Mouse (Mus musculus) limb, embryonic 13.5 days (tissue): ENCODE measurements around the gene Zcchc13. TPM values are rescaled to one million over a fixed set of nuclear protein-coding genes. Genes with fewer than 3 reads are reported as not detected.
"Not testable (repeated sequence)": the region's sequence is repeated elsewhere in the genome, so short reads cannot be mapped to it uniquely, and the experiment has no call there.

Source experiments
- ATAC-seq: fragments of 200-750 bp; cut with Nextera tagmentation; 2 replicates; pipeline ENCODE4 v1.8.0; 2017; ENCODE audit warnings: low read depth, moderate number of reproducible peaks, moderate TSS enrichment; ENCODE audit not compliant: low FRiP score
- H3K27ac ChIP-seq: fragments of 300-500 bp; sonication (generic); 2 replicates; pipeline ENCODE4 v1.5.1; 2015; ENCODE audit warnings: inconsistent platforms, mild to moderate bottlenecking, moderate library complexity
- H3K27me3 ChIP-seq: fragments of 300-500 bp; sonication (generic); 2 replicates; pipeline ENCODE4 v1.6.1; 2015; ENCODE audit warnings: mild to moderate bottlenecking, inconsistent platforms
- H3K36me3 ChIP-seq: fragments of 300-500 bp; sonication (generic); 2 replicates; pipeline ENCODE4 v1.6.1; 2015; ENCODE audit warnings: inconsistent platforms, mild to moderate bottlenecking, moderate library complexity
- H3K4me1 ChIP-seq: fragments of 300-500 bp; sonication (generic); 2 replicates; pipeline ENCODE4 v1.6.1; 2015; ENCODE audit warnings: inconsistent platforms
- H3K4me2 ChIP-seq: fragments of 300-500 bp; sonication (generic); replicated peaks from 2 replicates; pipeline ENCODE4 v1.6.1; 2015; ENCODE audit warnings: inconsistent platforms, mild to moderate bottlenecking, moderate library complexity
- H3K4me3 ChIP-seq: fragments of 300-500 bp; sonication (generic); 2 replicates; pipeline ENCODE4 v1.5.1; 2015; ENCODE audit warnings: moderate library complexity, mild to moderate bottlenecking, inconsistent platforms
- H3K9ac ChIP-seq: fragments of 300-500 bp; sonication (generic); 2 replicates; pipeline ENCODE4 v1.6.1; 2015; ENCODE audit warnings: mild to moderate bottlenecking, inconsistent platforms
- H3K9me3 ChIP-seq: fragments of 300-500 bp; sonication (generic); 2 replicates; pipeline ENCODE4 v1.6.1; 2016; ENCODE audit warnings: inconsistent platforms
- WGBS: fragments of 180-500 bp; shearing (Covaris S2); methylation state at CpG from one replicate; pipeline ENCODE4 v1.1.7; 2015; 5-methylcytosine and 5-hydroxymethylcytosine counted together
- polyA plus RNA-seq: library from polyadenylated mRNA; unstranded; fragments of >200 nt; fragmentation: Nextera tagmentation; extraction: Ambion mirVana; gene quantifications from 2 replicates; pipeline ENCODE4 v1.2.1, GENCODE M21; 2015

Gene Zcchc13
- polyA plus RNA-seq, 1 experiment from 2014 or later = not detected

- Histone ChIP-seq H3K4me2 (no peak overlapping the region), H3K4me1 (no peaks in the 10 kb centered on the region), H3K9ac (no peak overlapping the region), H3K27me3 (peaks cover 5% of the 10 kb centered on the region; the same call in 1 of the 2 replicates), H3K36me3 (no peaks in the 10 kb centered on the region), H3K4me3 (no peak overlapping the region), H3K9me3 (no peaks in the 10 kb centered on the region), H3K27ac (no peak overlapping the region)
- ATAC-seq = no peak
- 37% methylated on average over 2 of the region's 2 CpGs for WGBS
Observed at GRCm38 (mm10) chrX:103653021-103653420, 22.6 kb downstream of the Zcchc13 start.

- Histone ChIP-seq H3K27me3 (peaks cover 9% of the 10 kb centered on the region; the same call in 1 of the 2 replicates), H3K27ac (no peak overlapping the region), H3K9me3 (no peaks in the 10 kb centered on the region), H3K4me3 (no peak overlapping the region), H3K4me1 (no peaks in the 10 kb centered on the region), H3K4me2 (no peak overlapping the region), H3K9ac (no peak overlapping the region), H3K36me3 (no peaks in the 10 kb centered on the region)
- no peak for ATAC-seq
- 53% methylated on average over 3 of the region's 4 CpGs for WGBS
Observed at GRCm38 (mm10) chrX:103658985-103659384, 28.6 kb downstream of the Zcchc13 start.

GRCm38 (mm10) chrX:103664445-103664844 is 34.1 kb downstream of the Zcchc13 start:
- not testable (repeated sequence) for H3K27ac ChIP-seq, H3K4me2 ChIP-seq, H3K27me3 ChIP-seq, H3K4me1 ChIP-seq, ATAC-seq, H3K36me3 ChIP-seq, H3K9ac ChIP-seq, H3K9me3 ChIP-seq, H3K4me3 ChIP-seq
- 91% methylated on average over 10 of the region's 10 CpGs for WGBS

GRCm38 (mm10) chrX:103670245-103670644 is 39.9 kb downstream of the Zcchc13 start:
- H3K9me3 ChIP-seq = no peaks in the 10 kb centered on the region
- H3K27ac ChIP-seq = no peak overlapping the region
- no peak overlapping the region for H3K9ac ChIP-seq
- no peak overlapping the region for H3K4me3 ChIP-seq
- peaks cover 4% of the 10 kb centered on the region; the same call in 1 of the 2 replicates for H3K27me3 ChIP-seq
- no peak overlapping the region for H3K4me2 ChIP-seq
- no peak for ATAC-seq
- H3K4me1 ChIP-seq = no peaks in the 10 kb centered on the region
- H3K36me3 ChIP-seq = no peaks in the 10 kb centered on the region

GRCm38 (mm10) chrX:103673761-103674160 is 43.4 kb downstream of the Zcchc13 start:
- H3K9me3 ChIP-seq = no peaks in the 10 kb centered on the region
- no peaks in the 10 kb centered on the region for H3K36me3 ChIP-seq
- H3K9ac ChIP-seq = no peak overlapping the region
- no peak overlapping the region for H3K27ac ChIP-seq
- ATAC-seq = no peak
- 82% methylated on average over 3 of the region's 3 CpGs for WGBS
- H3K4me1 ChIP-seq = no peaks in the 10 kb centered on the region
- H3K27me3 ChIP-seq = peaks cover 16% of the 10 kb centered on the region; the same call in 1 of the 2 replicates
- no peak overlapping the region for H3K4me2 ChIP-seq
- no peak overlapping the region for H3K4me3 ChIP-seq

- peaks cover 19% of the 10 kb centered on the region; the same call in 1 of the 2 replicates for H3K27me3 ChIP-seq
- H3K4me3 ChIP-seq = no peak overlapping the region
- 29% methylated on average over 2 of the region's 2 CpGs for WGBS
- H3K4me1 ChIP-seq = no peaks in the 10 kb centered on the region
- no peak for ATAC-seq
- H3K9ac ChIP-seq = no peak overlapping the region
- no peaks in the 10 kb centered on the region for H3K36me3 ChIP-seq
- no peaks in the 10 kb centered on the region for H3K9me3 ChIP-seq
- H3K4me2 ChIP-seq = no peak overlapping the region
- H3K27ac ChIP-seq = no peak overlapping the region
Observed at GRCm38 (mm10) chrX:103674674-103675073, 44.3 kb downstream of the Zcchc13 start.

Other genes starting within 250 kb of the Zcchc13 start
- 0.56 and 0.61 TPM in 2 replicates for gene Tsx, start 216.1 kb upstream of the Zcchc13 start, polyA plus RNA-seq
- not detected in 2 replicates for gene Gm26992, start 208.6 kb upstream of the Zcchc13 start, polyA plus RNA-seq
- gene Slc16a2, start 191.4 kb downstream of the Zcchc13 start, polyA plus RNA-seq = 27.0 and 29.2 TPM in 2 replicates